Mouse (Mus musculus) inflammation-experienced regulatory T-cells, adult 6 months (primary cell): Measurements from ENCODE around the gene Fan1. TPM values are rescaled to one million over a fixed set of nuclear protein-coding genes. Genes with fewer than 3 reads are reported as not detected.
A peak's percentile ranks its signal among the peaks of the same experiment; 100 is the strongest.

Experiments used
- ATAC-seq: one replicate; pipeline ENCODE4 v1.8.0; 2017
- polyA plus RNA-seq, 3 experiments: library from polyadenylated mRNA; unstranded; fragments of 100-300 nt; shearing (Covaris generic); gene quantifications; one replicate each; pipeline ENCODE4 v1.2.1; 2017

The Fan1 gene
- polyA plus RNA-seq, 3 experiments from 2014 or later, result 2.9 to 5.4 (median 4.3) TPM

DNA sequence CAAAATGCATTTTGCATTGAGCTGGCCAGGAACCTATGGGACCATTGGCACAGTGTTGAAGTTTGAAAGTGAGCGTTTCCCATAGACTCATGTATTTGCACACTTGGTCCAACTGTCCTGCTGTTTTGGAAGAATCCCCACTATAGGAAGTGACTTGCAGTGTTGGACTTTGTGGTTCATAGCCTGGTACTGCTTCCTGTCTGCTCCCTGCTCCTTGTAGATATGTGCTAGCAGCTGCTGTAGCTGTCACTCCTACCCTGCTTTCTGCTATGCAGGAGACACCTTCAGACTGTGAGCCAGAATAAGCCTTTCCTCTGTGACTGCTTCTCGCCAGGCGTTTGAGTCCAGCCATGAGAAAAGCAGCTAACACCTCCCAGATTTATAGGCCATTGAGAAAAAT is 42.6 kb downstream of the Fan1 start:
- ATAC-seq, result no peak

GRCm38 (mm10) chr7:64327486-64327885 is 46.4 kb downstream of the Fan1 start:
- ATAC-seq, result no peak

GRCm38 (mm10) chr7:64326892-64327291 is 47.0 kb downstream of the Fan1 start:
- peak; percentile 97 for ATAC-seq

DNA sequence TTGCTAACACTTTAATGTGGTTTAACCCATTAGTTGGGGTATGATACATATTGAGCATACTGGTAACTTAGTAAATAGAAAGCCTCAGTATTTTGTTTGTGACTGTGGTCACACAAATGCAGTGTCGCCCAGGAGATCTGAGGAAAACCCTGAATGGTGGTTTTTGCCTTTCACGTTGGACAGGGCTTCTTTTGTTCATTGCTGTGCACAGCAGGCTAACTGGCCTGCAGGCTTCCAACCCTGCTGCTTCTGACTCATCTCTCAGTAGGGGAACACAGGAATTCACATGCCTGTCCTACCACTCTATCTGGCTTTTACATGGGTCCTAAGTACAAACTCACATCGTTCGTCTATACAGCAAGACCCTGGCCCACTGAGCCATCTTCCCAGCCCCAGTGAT is 52.2 kb downstream of the Fan1 start:
- no peak for ATAC-seq

DNA sequence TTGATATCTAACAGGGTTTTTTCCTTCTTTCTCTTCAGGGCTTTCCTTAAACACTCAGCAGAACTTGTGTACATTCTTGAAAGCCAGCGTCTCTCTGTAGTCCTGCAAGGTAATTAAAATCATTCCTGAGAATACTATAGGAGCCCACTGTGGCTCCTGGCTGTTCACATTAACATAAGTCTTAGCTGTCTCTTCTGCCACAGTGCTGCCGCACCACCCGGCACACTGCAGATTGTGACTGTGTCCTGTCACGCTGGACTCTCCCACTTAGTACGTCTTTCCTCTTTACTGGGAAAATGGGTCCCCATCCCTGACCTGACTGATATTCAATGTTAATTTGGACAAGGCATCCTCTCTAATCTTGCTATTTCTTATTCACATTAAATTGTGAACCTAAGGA is 52.8 kb downstream of the Fan1 start:
- no peak for ATAC-seq

- ATAC-seq, result no peak
Observed at GRCm38 (mm10) chr7:64312811-64313210, 61.1 kb downstream of the Fan1 start.

DNA sequence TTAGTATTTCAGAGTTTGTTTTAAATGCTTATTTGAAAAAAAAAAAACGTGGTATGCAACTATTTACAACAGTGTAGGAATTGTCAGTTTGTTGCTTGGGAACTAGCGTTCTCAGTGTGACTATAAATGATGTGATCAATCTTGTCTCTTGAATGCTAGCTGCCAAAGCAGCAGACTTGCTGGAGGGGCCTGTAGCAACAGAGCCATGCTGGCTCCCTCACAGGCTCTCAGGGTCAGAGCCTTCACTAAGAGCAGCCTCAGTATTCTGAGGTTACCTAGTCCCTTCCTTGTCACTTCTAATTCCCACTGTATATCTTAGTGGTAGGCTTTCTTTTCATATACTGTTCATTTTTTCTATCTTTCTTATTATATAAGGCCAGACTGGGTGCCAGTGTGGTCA is 63.1 kb downstream of the Fan1 start:
- no peak for ATAC-seq

- no peak for ATAC-seq
Observed at GRCm38 (mm10) chr7:64310241-64310640, 63.7 kb downstream of the Fan1 start.

Other genes with a start within 250 kb of the Fan1 start
- 1 to 10 TPM; 1.5 to 5.2 (median 4.6) TPM for gene Trpm1, start 220.3 kb downstream of the Fan1 start, polyA plus RNA-seq
- 1 to 10 TPM; 4.5 to 5.8 (median 5.6) TPM for gene Mtmr10, start 86.4 kb downstream of the Fan1 start, polyA plus RNA-seq
- 10 to 100 TPM; 47.1 to 57.7 (median 56.0) TPM for gene Mphosph10, start 18.2 kb upstream of the Fan1 start, polyA plus RNA-seq
- gene Mcee, start 18.5 kb upstream of the Fan1 start, polyA plus RNA-seq, result 10 to 100 TPM; 18.8 to 22.3 (median 21.0) TPM
- not detected for gene Apba2, start 127.6 kb upstream of the Fan1 start, polyA plus RNA-seq